Mouse (Mus musculus) heart, embryonic 10.5 days (tissue): Measurements from ENCODE around the gene Mycbp. TPM values are rescaled to one million over a fixed set of nuclear protein-coding genes. Genes with fewer than 3 reads are reported as not detected.
A peak's percentile ranks its signal among the peaks of the same experiment; 100 is the strongest.
"Not testable (repeated sequence)": the region's sequence is repeated elsewhere in the genome, so short reads cannot be mapped to it uniquely, and the experiment has no call there.

Source experiments
- DNase-seq: peaks from one replicate; pipeline ENCODE4 v3.0.0-alpha.2; 2017; ENCODE audit warnings: low spot score
- H3K27ac ChIP-seq: fragments of 300-500 bp; sonication (generic); 2 replicates; pipeline ENCODE4 v1.5.1; 2016; ENCODE audit warnings: mild to moderate bottlenecking
- H3K27me3 ChIP-seq: fragments of 300-500 bp; sonication (generic); 2 replicates; pipeline ENCODE4 v1.6.1; 2016; ENCODE audit warnings: mild to moderate bottlenecking; ENCODE audit not compliant: poor library complexity, insufficient read depth, severe bottlenecking
- H3K36me3 ChIP-seq: fragments of 300-500 bp; sonication (generic); 2 replicates; pipeline ENCODE4 v1.6.1; 2016; ENCODE audit warnings: mild to moderate bottlenecking, moderate library complexity
- H3K4me1 ChIP-seq: fragments of 300-500 bp; sonication (generic); 2 replicates; pipeline ENCODE4 v1.6.1; 2016; ENCODE audit warnings: mild to moderate bottlenecking
- H3K4me3 ChIP-seq: fragments of 300-500 bp; sonication (generic); 2 replicates; pipeline ENCODE4 v1.5.1; 2016; ENCODE audit warnings: mild to moderate bottlenecking, moderate library complexity
- H3K9me3 ChIP-seq: fragments of 300-500 bp; sonication (generic); 2 replicates; pipeline ENCODE4 v1.6.1; 2016; ENCODE audit warnings: mild to moderate bottlenecking, moderate library complexity
- WGBS: fragments of 180-500 bp; shearing (Covaris S2); methylation state at CpG from one replicate; pipeline ENCODE4 v1.1.7; 2016; 5-methylcytosine and 5-hydroxymethylcytosine counted together
- polyA plus RNA-seq: library from polyadenylated mRNA; unstranded; fragments of >200 nt; fragmentation: Nextera tagmentation; extraction: Ambion mirVana; gene quantifications from 2 replicates; pipeline ENCODE4 v1.2.1, GENCODE M21; 2016

The Mycbp gene
- polyA plus RNA-seq, 1 experiment from 2014 or later: 74.4 TPM

DNA sequence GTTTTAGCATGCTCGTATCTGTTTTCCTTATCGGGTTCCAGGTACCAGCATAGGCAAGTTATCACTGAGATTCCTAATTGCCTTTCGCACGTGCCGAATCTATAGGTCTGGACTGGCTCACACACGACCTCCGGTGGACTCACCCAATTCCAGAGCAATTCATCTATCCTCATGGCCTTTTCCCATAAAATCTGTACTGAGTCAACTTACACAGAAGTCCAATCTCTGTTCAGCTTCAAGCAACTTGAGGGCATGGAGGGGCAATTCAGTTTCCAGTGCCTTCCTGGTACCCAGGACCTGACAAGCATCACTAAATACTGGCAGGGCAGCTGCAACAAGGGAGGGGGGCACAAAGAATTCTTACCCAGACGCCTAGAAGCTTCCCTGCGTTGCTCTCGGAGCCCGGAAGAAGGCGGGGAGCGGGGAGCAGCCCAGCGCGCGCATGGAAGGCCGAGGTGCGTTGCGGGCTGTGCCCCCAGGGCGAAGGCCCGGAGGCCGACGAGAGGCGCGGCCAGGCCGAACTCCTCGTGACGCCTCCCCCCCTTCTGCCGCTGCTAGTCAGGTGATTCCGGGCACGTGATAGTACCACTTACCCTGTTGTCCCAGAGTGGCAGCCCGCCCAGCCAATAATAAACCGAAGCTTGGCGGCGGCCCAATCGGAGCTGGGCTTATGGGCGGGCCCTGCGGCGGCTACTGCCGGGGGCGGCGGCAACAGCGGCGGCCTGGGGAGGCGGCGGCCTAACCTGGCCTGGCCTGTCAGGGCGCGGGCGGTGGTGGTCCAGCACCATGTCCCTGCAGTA lies 12.3 kb downstream of the Mycbp start, which contains the start of gene Rragc:
Rragc (plus strand) TSS at position 699 of the 800 bp plus-strand sequence.
- peak within 1 kb of the TSS; percentile 95 for H3K27ac ChIP-seq
- H3K4me1 ChIP-seq: peaks cover 24% of the 10 kb centered on the region
- peak; percentile 100 for DNase-seq
- H3K27me3 ChIP-seq: no peaks in the 10 kb centered on the region
- under 1% methylated on average over 49 of the region's 49 CpGs for WGBS
- peaks cover 38% of the 10 kb centered on the region for H3K36me3 ChIP-seq
- no peaks in the 10 kb centered on the region for H3K9me3 ChIP-seq
- peak within 1 kb of the TSS; percentile 98 for H3K4me3 ChIP-seq

DNA sequence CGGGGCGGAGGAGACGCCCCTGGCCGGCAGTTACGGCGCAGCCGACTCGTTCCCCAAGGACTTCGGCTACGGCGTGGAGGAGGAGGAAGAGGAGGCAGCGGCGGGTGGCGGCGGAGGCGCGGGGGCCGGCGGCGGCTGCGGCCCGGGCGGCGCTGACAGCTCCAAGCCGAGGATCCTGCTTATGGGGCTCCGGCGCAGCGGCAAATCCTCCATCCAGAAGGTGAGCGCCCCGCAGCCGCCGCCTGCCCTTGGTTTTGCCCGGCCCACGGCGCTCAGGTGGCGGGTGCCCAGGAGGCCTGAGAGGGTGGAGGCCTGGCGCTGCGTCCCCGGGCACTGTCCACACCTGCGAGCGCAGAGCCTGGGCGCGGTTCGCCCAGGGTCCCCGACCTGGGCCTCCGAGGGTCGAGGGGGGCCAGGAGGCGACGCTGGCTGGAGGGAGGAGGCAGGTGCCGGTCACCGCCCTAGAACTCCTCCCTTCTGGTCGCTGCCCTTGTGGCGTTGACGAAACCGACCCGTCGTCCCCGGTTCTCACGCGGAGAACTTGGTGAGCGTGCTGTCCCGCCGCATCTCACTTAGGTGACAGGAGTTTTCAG lies 13.0 kb downstream of the Mycbp start, which contains the start of gene 4930535I16Rik:
4930535I16Rik (minus strand) TSS at position 475 of the 593 bp plus-strand sequence.
- Histone ChIP-seq H3K36me3 (peaks cover 38% of the 10 kb centered on the region), H3K4me1 (peaks cover 24% of the 10 kb centered on the region), H3K4me3 (peak within 1 kb of the TSS; percentile 98), H3K9me3 (no peaks in the 10 kb centered on the region), H3K27ac (peak within 1 kb of the TSS; percentile 95), H3K27me3 (no peaks in the 10 kb centered on the region)
- DNase-seq: peak; percentile 83
- under 1% methylated on average over 61 of the region's 63 CpGs for WGBS

DNA sequence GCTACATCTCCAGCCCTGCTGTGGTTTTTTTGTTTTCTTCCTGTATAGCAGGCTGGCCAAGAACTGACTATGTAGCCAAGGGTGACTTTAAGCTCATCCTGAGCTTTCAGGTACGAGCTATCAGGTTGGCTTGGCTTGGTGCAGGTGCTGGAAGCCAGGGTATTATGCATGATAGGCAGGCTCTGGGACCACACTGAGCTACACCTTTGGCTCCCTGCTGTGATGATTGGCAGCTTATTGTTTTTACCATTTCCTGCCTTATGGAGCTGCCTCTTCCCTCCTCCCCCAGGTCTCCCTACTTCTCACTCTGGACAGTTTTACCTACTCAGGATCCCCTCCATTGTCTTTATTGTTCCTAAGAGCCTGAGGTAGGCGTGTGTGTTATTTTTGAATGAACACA lies 14.2 kb downstream of the Mycbp start:
- WGBS: 64% methylated on average over 2 of the region's 2 CpGs
- DNase-seq: no peak
- H3K4me3 ChIP-seq: peak overlapping the region; percentile 98
- H3K27me3 ChIP-seq: no peaks in the 10 kb centered on the region
- H3K27ac ChIP-seq: no peak overlapping the region
- H3K4me1 ChIP-seq: peaks cover 24% of the 10 kb centered on the region
- peaks cover 39% of the 10 kb centered on the region for H3K36me3 ChIP-seq
- no peaks in the 10 kb centered on the region for H3K9me3 ChIP-seq

DNA sequence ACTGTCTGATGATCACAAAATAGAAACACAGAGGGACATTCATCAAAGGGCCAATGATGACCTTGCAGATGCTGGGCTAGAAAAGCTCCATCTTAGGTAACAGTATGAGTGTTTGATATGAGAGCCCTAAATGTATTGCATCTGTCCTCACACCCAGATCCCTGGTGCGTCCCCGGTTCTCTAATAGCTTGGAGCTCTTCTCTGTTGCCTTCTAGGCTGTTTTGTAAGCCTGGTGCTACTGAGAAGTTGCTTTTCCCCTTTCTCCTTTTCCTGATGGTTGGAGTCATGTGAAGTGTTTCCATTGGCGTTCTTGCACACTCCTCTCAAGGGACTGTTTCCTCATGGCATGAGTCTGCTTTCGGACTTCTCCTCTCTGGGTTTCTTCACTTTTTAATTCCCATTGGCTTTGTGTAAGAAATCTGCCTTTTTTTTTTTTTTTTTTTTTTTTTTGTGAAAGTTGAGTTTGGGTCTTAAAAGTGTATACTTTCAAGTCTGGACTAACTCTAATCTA lies 16.5 kb downstream of the Mycbp start:
- H3K4me1 ChIP-seq: peaks cover 18% of the 10 kb centered on the region
- H3K9me3 ChIP-seq: no peaks in the 10 kb centered on the region
- H3K27ac ChIP-seq: no peak overlapping the region
- H3K4me3 ChIP-seq: no peak overlapping the region
- peaks cover 54% of the 10 kb centered on the region for H3K36me3 ChIP-seq
- 95% methylated on average over 4 of the region's 4 CpGs for WGBS
- DNase-seq: no peak
- H3K27me3 ChIP-seq: no peaks in the 10 kb centered on the region

DNA sequence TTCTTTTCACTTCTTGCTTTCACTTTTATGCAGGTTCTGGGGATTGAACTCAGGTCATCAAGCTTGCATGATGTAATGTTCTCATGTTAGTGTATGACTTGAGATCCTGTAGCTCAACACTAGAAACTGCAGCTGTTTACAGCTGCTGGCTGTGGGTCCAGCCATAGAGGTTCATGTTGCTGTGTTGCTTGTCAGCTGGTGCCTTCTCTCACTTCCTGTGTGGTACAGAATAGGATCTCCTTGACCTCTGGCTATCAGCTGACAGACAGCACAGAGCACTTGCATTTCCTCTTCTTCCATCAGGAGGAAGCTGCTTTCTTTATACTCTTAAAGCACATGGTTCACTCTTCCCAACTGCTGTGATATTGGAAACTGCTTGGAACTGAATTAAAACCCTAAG lies 23.3 kb downstream of the Mycbp start:
- Histone ChIP-seq H3K4me3 (no peak overlapping the region), H3K27me3 (no peaks in the 10 kb centered on the region), H3K27ac (no peak overlapping the region), H3K36me3 (peaks cover 86% of the 10 kb centered on the region), H3K9me3 (no peaks in the 10 kb centered on the region), H3K4me1 (no peaks in the 10 kb centered on the region)
- no peak for DNase-seq

DNA sequence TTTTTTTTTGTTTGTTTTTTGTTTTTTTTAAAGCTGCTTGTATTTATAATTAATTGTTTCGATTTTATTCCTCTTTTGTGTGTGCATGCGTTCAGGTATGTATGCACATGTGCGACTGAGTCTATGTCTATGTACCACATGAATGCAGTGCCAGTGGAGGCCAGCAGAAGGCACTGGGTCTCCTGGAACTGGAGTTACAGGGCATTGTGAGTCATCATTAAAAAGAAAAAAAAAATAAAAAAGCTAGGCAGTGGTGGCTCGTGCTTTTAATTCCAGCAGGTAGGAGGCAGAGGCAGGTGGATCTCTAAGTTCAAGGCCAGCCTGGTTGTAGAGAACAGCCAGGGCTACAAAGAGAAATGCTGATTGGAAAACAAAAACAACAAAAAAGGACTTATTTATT lies 25.4 kb downstream of the Mycbp start:
- H3K9me3 ChIP-seq: no peaks in the 10 kb centered on the region
- DNase-seq: no peak
- H3K36me3 ChIP-seq: peaks cover 83% of the 10 kb centered on the region
- 95% methylated on average over 4 of the region's 4 CpGs for WGBS
- H3K27me3 ChIP-seq: no peaks in the 10 kb centered on the region
- H3K4me3 ChIP-seq: no peak overlapping the region
- H3K27ac ChIP-seq: no peak overlapping the region
- no peaks in the 10 kb centered on the region for H3K4me1 ChIP-seq

DNA sequence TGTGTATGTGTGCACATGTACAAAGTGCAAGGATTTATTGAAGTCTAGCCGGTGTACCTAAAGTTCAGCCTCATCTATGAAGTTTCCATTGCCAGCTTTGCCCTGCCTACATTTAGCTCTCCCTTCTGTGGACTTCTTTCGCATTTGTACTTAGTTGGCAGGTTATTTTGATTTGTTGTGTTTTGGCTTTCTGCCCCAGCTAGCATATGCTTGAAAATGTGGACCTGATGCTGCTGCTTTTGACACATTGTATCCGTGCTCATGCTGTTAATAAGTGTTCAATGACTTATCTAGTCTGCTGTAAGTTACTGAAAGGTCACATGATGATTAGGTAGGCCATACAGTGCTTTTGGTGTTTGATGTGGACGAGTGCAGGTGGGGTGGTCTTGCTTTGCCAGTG lies 29.7 kb downstream of the Mycbp start:
- Histone ChIP-seq H3K27ac (no peak overlapping the region), H3K36me3 (peaks cover 73% of the 10 kb centered on the region), H3K4me1 (no peaks in the 10 kb centered on the region), H3K9me3 (no peaks in the 10 kb centered on the region), H3K27me3 (no peaks in the 10 kb centered on the region), H3K4me3 (no peak overlapping the region)
- peak; percentile 9 for DNase-seq
- 92% methylated on average over 4 of the region's 4 CpGs for WGBS

DNA sequence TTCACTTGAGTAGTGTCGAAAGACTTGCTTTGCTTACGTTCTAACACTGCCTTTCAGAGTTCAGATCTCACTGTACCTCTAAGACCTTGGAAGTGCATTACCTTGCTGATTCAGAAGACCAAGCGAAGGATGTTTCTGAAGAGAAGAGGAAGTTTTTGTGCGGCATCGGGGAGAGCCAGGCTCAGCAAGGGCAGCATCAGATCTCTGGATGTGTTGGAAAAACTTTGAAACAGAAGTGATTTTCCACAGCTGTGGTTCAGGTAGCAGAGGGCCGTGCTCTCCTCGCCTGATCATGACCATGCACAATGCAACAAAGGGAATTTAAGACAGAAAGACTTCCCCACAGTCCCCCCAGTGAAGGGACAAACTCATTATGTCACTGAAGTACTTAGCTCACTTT lies 31.4 kb downstream of the Mycbp start:
- 87% methylated on average over 7 of the region's 7 CpGs for WGBS
- H3K4me3 ChIP-seq: no peak overlapping the region
- H3K27ac ChIP-seq: no peak overlapping the region
- H3K4me1 ChIP-seq: no peaks in the 10 kb centered on the region
- H3K36me3 ChIP-seq: peaks cover 55% of the 10 kb centered on the region
- no peaks in the 10 kb centered on the region for H3K9me3 ChIP-seq
- peak; percentile 64 for DNase-seq
- no peaks in the 10 kb centered on the region for H3K27me3 ChIP-seq

DNA sequence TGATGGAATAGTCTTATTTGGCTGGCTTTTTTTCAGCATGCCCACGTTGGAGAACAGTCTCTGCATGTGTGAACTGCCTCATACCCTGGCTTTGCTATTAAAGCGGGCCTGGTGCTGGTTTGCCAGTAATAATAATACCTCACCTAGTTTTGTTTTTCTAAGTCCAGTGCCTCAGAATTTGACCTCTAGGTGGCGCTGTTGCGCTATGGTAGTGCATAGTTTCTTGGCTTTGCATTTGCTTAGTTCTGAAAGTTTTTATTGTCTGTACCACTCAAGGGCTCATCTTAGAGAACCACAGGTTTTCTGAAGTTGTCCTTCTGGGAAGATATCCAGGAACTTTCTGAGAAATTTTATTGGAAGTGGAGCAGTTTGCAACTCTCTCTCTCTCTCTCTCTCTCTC lies 35.2 kb downstream of the Mycbp start:
- Histone ChIP-seq H3K4me1 (no peaks in the 10 kb centered on the region), H3K27me3 (no peaks in the 10 kb centered on the region), H3K4me3 (no peak overlapping the region), H3K27ac (no peak overlapping the region), H3K36me3 (peaks cover 21% of the 10 kb centered on the region), H3K9me3 (no peaks in the 10 kb centered on the region)
- 6% methylated on average over 4 of the region's 4 CpGs for WGBS
- DNase-seq: no peak

DNA sequence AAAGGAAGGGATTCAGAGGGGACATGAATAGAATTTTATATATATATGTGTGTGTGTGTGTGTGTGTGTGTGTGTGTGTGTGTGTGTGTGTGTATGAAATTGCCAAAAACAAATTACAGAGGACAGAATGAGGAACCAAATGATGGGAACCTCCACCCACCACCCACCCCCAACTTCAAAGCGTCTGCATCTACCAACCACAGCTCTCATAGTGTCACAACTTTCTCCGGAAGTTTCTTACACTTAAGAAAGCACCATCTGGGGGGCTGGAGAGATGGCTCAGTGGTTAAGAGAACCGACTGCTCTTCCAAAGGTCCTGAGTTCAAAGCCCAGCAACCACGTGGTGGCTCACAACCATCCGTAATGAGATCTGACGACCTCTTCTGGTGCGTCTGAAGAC lies 36.2 kb downstream of the Mycbp start:
- H3K4me3 ChIP-seq, DNase-seq, H3K27ac ChIP-seq, H3K27me3 ChIP-seq, H3K4me1 ChIP-seq, H3K9me3 ChIP-seq: not testable (repeated sequence)
- 71% methylated on average over 7 of the region's 7 CpGs for WGBS
- H3K36me3 ChIP-seq: peaks cover 12% of the 10 kb centered on the region

DNA sequence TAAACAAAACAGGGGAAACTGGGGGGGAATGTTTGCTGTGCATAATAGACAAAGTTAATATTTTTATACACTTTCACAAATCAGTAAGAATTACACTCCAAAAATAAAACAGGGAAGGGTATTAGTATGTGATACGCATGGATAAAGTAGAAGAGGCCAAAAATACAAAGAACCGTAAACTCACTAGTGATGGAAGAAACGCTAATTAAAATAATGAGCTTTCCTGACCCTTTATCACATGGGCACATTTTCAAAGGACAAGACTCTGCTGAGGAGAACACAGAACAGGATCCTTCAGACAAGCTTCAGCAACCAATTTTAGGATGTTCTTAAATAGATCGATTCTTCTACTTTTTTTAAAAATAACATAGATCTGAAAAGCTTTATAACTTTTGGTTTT lies 42.1 kb downstream of the Mycbp start:
- H3K4me3 ChIP-seq: no peak overlapping the region
- no peak for DNase-seq
- 83% methylated on average over 4 of the region's 4 CpGs for WGBS
- no peak overlapping the region for H3K27ac ChIP-seq
- H3K4me1 ChIP-seq: no peaks in the 10 kb centered on the region
- H3K9me3 ChIP-seq: no peaks in the 10 kb centered on the region
- H3K36me3 ChIP-seq: no peaks in the 10 kb centered on the region
- H3K27me3 ChIP-seq: peaks cover 16% of the 10 kb centered on the region; the same call in 1 of the 2 replicates

DNA sequence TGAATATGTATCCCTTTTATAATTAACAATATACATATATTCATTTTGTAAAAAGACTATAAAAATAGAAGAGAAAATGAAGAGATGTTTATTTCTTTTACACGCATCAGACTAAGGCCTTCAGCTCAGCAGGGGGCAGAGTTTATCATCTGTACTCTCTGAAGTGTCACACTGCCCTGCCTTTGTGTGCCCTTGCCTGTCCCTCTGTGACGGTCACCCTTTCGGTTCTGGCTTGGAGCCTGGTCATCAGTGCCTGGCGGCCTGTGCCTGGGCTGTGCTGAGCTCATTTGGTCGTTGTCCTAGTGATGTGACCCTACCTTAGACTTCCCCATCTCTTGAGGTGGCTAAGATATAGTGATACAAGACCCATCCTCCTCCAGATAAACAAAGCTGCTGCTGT lies 42.5 kb downstream of the Mycbp start:
- WGBS: 43% methylated on average over 5 of the region's 5 CpGs

DNA sequence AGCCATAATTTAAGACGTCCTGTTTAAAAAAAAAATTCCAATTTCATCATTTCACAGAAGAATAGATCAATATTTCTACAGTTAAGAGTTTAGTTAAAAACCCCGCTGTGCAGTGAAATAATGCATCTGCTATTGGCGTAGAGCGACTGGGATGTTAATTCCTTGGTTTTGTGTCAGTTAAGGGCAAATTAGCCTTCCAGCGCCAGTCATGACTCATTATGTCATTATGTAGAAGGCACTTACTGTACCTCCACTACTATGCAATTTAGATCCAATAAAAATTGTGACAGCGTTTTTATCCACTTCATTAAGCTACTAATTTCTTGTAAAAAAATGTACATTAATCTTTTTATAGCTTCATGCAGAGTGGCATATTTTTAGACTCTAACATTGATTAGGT lies 44.3 kb downstream of the Mycbp start:
- Histone ChIP-seq H3K27ac (no peak overlapping the region), H3K4me3 (no peak overlapping the region), H3K4me1 (no peaks in the 10 kb centered on the region), H3K36me3 (no peaks in the 10 kb centered on the region), H3K27me3 (peaks cover 25% of the 10 kb centered on the region), H3K9me3 (no peaks in the 10 kb centered on the region)
- DNase-seq: no peak
- 79% methylated on average over 6 of the region's 6 CpGs for whole genome bisulfite sequencing

More for the DNA sequence above, 42.5 kb downstream of the Mycbp start:
- H3K36me3 ChIP-seq: no peaks in the 10 kb centered on the region
- DNase-seq: no peak
- no peak overlapping the region for H3K4me3 ChIP-seq
- no peaks in the 10 kb centered on the region for H3K9me3 ChIP-seq
- peaks cover 18% of the 10 kb centered on the region for H3K27me3 ChIP-seq
- H3K4me1 ChIP-seq: no peaks in the 10 kb centered on the region
- H3K27ac ChIP-seq: no peak overlapping the region
